Mouse (Mus musculus) small intestine, adult 10 weeks (tissue): Measurements from ENCODE around the gene Epp13. TPM values are rescaled to one million over a fixed set of nuclear protein-coding genes. Genes with fewer than 3 reads are reported as not detected.

Source experiments
- polyA plus RNA-seq: library from polyadenylated mRNA; stranded (reverse); fragments of 350-450 nt; fragmentation: Illumina TruSeq; extraction: RNeasy Lipid Tissue Mini Kit (QIAGEN cat#74804); gene quantifications from one replicate; pipeline ENCODE4 v1.2.3, GENCODE M21; 2014; ENCODE audit warnings: low replicate concordance

The Epp13 gene
- not detected for polyA plus RNA-seq

GRCm38 (mm10) chr7:6252410-6252809 lies at the start of gene Epp13:
Gene Epp13 (plus strand): TSS chr7:6252710.

GRCm38 (mm10) chr7:6221978-6222377 lies 30.5 kb upstream of the Epp13 start, which contains the start of gene Zscan5b:
Gene Zscan5b (plus strand): TSS chr7:6222278.

GRCm38 (mm10) chr7:6285842-6286705 lies 33.6 kb downstream of the Epp13 start, which contains the start of gene Zfp667:
Gene Zfp667 (plus strand): TSS chr7:6286579.

GRCm38 (mm10) chr7:6331233-6331956 lies 78.9 kb downstream of the Epp13 start, which contains the start of gene Zfp583:
Gene Zfp583 (minus strand): TSS chr7:6331285.

Other genes with a start within 250 kb of the Epp13 start
- gene Vmn1r65, start 241.7 kb upstream of the Epp13 start, polyA plus RNA-seq = not detected
- not detected for gene Nlrp4c, start 207.5 kb upstream of the Epp13 start, polyA plus RNA-seq
- 3.9 TPM for gene Zfp787, start 96.7 kb upstream of the Epp13 start, polyA plus RNA-seq
- gene Zfp444, start 80.5 kb upstream of the Epp13 start, polyA plus RNA-seq = 2.0 TPM
- gene Galp, start 55.6 kb upstream of the Epp13 start, polyA plus RNA-seq = not detected
- not detected for gene Zscan5b, start 30.4 kb upstream of the Epp13 start, polyA plus RNA-seq
- 3.2 TPM for gene Zfp667, start 33.9 kb downstream of the Epp13 start, polyA plus RNA-seq
- 2.0 TPM for gene Zfp583, start 78.6 kb downstream of the Epp13 start, polyA plus RNA-seq
- gene Gm3854, start 91.0 kb downstream of the Epp13 start, polyA plus RNA-seq = not detected
- gene Zfp78, start 110.6 kb downstream of the Epp13 start, polyA plus RNA-seq = 2.0 TPM
- 7.4 TPM for gene Zfp28, start 130.6 kb downstream of the Epp13 start, polyA plus RNA-seq
- not detected for gene Smim17, start 146.0 kb downstream of the Epp13 start, polyA plus RNA-seq
- not detected for gene Gm20715, start 157.6 kb downstream of the Epp13 start, polyA plus RNA-seq
- not detected for gene Olfr1344, start 186.0 kb downstream of the Epp13 start, polyA plus RNA-seq
- not detected for gene Olfr1336, start 203.5 kb downstream of the Epp13 start, polyA plus RNA-seq
- not detected for gene Olfr1346, start 214.4 kb downstream of the Epp13 start, polyA plus RNA-seq
- gene Olfr5, start 234.2 kb downstream of the Epp13 start, polyA plus RNA-seq = not detected
- gene Olfr1347, start 247.0 kb downstream of the Epp13 start, polyA plus RNA-seq = not detected